Mouse (Mus musculus) large intestine, adult 2 months (tissue): ENCODE data around the gene Sh3bgr. TPM values are rescaled to one million over a fixed set of nuclear protein-coding genes. Genes with fewer than 3 reads are reported as not detected.

Experiments used
- DNase-seq: peaks from one replicate; pipeline ENCODE4 v3.0.0-alpha.2; 2012; ENCODE audit warnings: low read depth, low spot score
- WGBS: fragments of 180-500 bp; shearing (Covaris S2); methylation state at CpG from one replicate; pipeline ENCODE4 v1.1.7; 2018; 5-methylcytosine and 5-hydroxymethylcytosine counted together
- polyA plus RNA-seq: library from polyadenylated mRNA; depleted of rRNA; stranded (reverse); fragments of >200 nt; gene quantifications from 2 replicates; pipeline ENCODE4 v1.2.3, GENCODE M21; 2012; rRNA removed

Sh3bgr gene
- polyA plus RNA-seq, 1 experiment: 40.1 TPM

- 61% methylated on average over 3 of the region's 3 CpGs for WGBS
- no peak for DNase-seq
Measured at GRCm38 (mm10) chr16:96276596-96276995, 76.3 kb downstream of the Sh3bgr start.

Other genes starting within 250 kb of the Sh3bgr start
- 22.1 and 23.2 TPM in 2 replicates for gene Psmg1, start 209.5 kb upstream of the Sh3bgr start, polyA plus RNA-seq
- 12.8 and 21.1 TPM in 2 replicates for gene Brwd1, start 117.9 kb upstream of the Sh3bgr start, polyA plus RNA-seq
- 16.6 and 18.2 TPM in 2 replicates for gene Hmgn1, start 72.7 kb upstream of the Sh3bgr start, polyA plus RNA-seq
- 14.0 and 17.6 TPM in 2 replicates for gene Wrb, start 55.0 kb upstream of the Sh3bgr start, polyA plus RNA-seq
- gene Lca5l, start 8.2 kb upstream of the Sh3bgr start, polyA plus RNA-seq: 0.16 TPM in 1 of 2 replicates, not detected in the other
- gene B3galt5, start 35.4 kb downstream of the Sh3bgr start, polyA plus RNA-seq: 2.4 and 5.8 TPM in 2 replicates
- 0.02 and 0.12 TPM in 2 replicates for gene Itgb2l, start 243.2 kb downstream of the Sh3bgr start, polyA plus RNA-seq